Mouse (Mus musculus): ENCODE measurements around the gene Bbs9. TPM values are rescaled to one million over a fixed set of nuclear protein-coding genes. Genes with fewer than 3 reads are reported as not detected.
"Not testable (repeated sequence)": the region's sequence is repeated elsewhere in the genome, so short reads cannot be mapped to it uniquely, and the experiment has no call there.

Gene Bbs9
- 10 to 100 TPM; 10.5 to 14.7 TPM for total RNA-seq (2021)

- intact Hi-C loops (cut with DNase I), result no loop called here
Observed at GRCm38 (mm10) chr9:22475424-22475868, at the start of gene Bbs9. TSS of gene Bbs9 (plus strand) at chr9:22475715.

GRCm38 (mm10) chr9:22428028-22428665, 47.4 kb upstream of the Bbs9 start:
- DNase-seq (ENCODE audit: low spot score), result no peak
- intact Hi-C loops (cut with DNase I), result no loop called here

More at GRCm38 (mm10) chr9:22475424-22475868, at the start of gene Bbs9:
- DNase-seq (ENCODE audit: low spot score), result peak; percentile 87

GRCm38 (mm10) chr9:22428666-22429410, 46.7 kb upstream of the Bbs9 start:
- intact Hi-C loops (cut with DNase I), result no loop called here
- DNase-seq (ENCODE audit: low spot score), result no peak

GRCm38 (mm10) chr9:22429533-22430241, 45.8 kb upstream of the Bbs9 start:
- no peak for DNase-seq (ENCODE audit: low spot score)
- intact Hi-C loops (cut with DNase I), result no loop called here

- no peak for DNase-seq (ENCODE audit: low spot score)
- intact Hi-C loops (cut with DNase I), result no loop called here
Observed at GRCm38 (mm10) chr9:22430315-22430840, 45.1 kb upstream of the Bbs9 start.

GRCm38 (mm10) chr9:22433221-22433620, 42.3 kb upstream of the Bbs9 start:
- no peak for DNase-seq (ENCODE audit: low spot score)
- intact Hi-C loops (cut with DNase I), result no loop called here

GRCm38 (mm10) chr9:22434101-22434500, 41.4 kb upstream of the Bbs9 start:
- no peak for DNase-seq (ENCODE audit: low spot score)
- intact Hi-C loops (cut with DNase I), result no loop called here

GRCm38 (mm10) chr9:22438826-22439225, 36.7 kb upstream of the Bbs9 start:
- no peak for DNase-seq (ENCODE audit: low spot score)
- intact Hi-C loops (cut with DNase I), result no loop called here

GRCm38 (mm10) chr9:22443157-22443556, 32.4 kb upstream of the Bbs9 start:
- intact Hi-C loops (cut with DNase I), result no loop called here
- DNase-seq (ENCODE audit: low spot score), result no peak

- intact Hi-C loops (cut with DNase I), result no loop called here
Observed at GRCm38 (mm10) chr9:22445123-22445522, 30.4 kb upstream of the Bbs9 start.

GRCm38 (mm10) chr9:22447213-22447612, 28.3 kb upstream of the Bbs9 start:
- intact Hi-C loops (cut with DNase I), result no loop called here
- DNase-seq (ENCODE audit: low spot score), result no peak

More at GRCm38 (mm10) chr9:22445123-22445522, 30.4 kb upstream of the Bbs9 start:
- no peak for DNase-seq (ENCODE audit: low spot score)

GRCm38 (mm10) chr9:22448420-22448819, 27.1 kb upstream of the Bbs9 start:
- intact Hi-C loops (cut with DNase I), result no loop called here
- DNase-seq (ENCODE audit: low spot score), result no peak

GRCm38 (mm10) chr9:22449209-22449608, 26.3 kb upstream of the Bbs9 start:
- no peak for DNase-seq (ENCODE audit: low spot score)
- intact Hi-C loops (cut with DNase I), result no loop called here

GRCm38 (mm10) chr9:22452697-22453096, 22.8 kb upstream of the Bbs9 start:
- intact Hi-C loops (cut with DNase I), result no loop called here
- no peak for DNase-seq (ENCODE audit: low spot score)

- intact Hi-C loops (cut with DNase I), result no loop called here
- no peak for DNase-seq (ENCODE audit: low spot score)
Observed at GRCm38 (mm10) chr9:22453501-22453924, 22.0 kb upstream of the Bbs9 start.

- DNase-seq (ENCODE audit: low spot score); intact Hi-C loops (cut with DNase I): not testable (repeated sequence)
Observed at GRCm38 (mm10) chr9:22453990-22454389, 21.5 kb upstream of the Bbs9 start, which contains the start of gene Gm17545. TSS of gene Gm17545 (plus strand) at chr9:22454290.

GRCm38 (mm10) chr9:22455041-22455440, 20.5 kb upstream of the Bbs9 start:
- intact Hi-C loops (cut with DNase I), result no loop called here
- DNase-seq (ENCODE audit: low spot score), result no peak

- intact Hi-C loops (cut with DNase I), result no loop called here
- DNase-seq (ENCODE audit: low spot score), result no peak
Observed at GRCm38 (mm10) chr9:22457142-22457835, 18.2 kb upstream of the Bbs9 start.

- DNase-seq (ENCODE audit: low spot score), result no peak
Observed at GRCm38 (mm10) chr9:22461946-22462345, 13.6 kb upstream of the Bbs9 start.

GRCm38 (mm10) chr9:22466212-22466611, 9.3 kb upstream of the Bbs9 start:
- intact Hi-C loops (cut with DNase I), result no loop called here
- DNase-seq (ENCODE audit: low spot score), result no peak

More at GRCm38 (mm10) chr9:22461946-22462345, 13.6 kb upstream of the Bbs9 start:
- intact Hi-C loops (cut with DNase I), result no loop called here

Data from heart, postnatal 25 days (tissue).